Mouse (Mus musculus): ENCODE measurements at regions not wholly inside any gene's neighbourhood (a gene's known extent, or its start where the extent isn't known, plus 50 kb on each side); places are given as distances from the start of the nearest gene placed in this dataset.

GRCm38 (mm10) chr4:153679151-153679550 is 196.5 kb upstream of the Ajap1 start:
- TF ChIP-seq POLR2A (IDR thresholded peaks at IDR 0.05; ENCODE audit: borderline replicate concordance, extremely low read depth, insufficient read depth, insufficient read length, poor library complexity, severe bottlenecking) (no peak), CTCF (IDR thresholded peaks at IDR 0.05; ENCODE audit: borderline replicate concordance, extremely low read depth, insufficient read depth, insufficient read length) (no peak)

Measured in brain, embryonic 14.5 days (tissue).